Mouse (Mus musculus) lung, adult 18-20 months (tissue): Measurements from ENCODE around the gene Gm28372.

Experiments used
- DNase-seq, 2 experiments: peaks; one replicate each; pipeline ENCODE4 v3.0.0; 2022; ENCODE audit warnings: mixed read lengths in 2 of 2

The Gm28372 gene

GRCm38 (mm10) chr2:130452266-130452665 lies 47.2 kb downstream of the Gm28372 start:
- no peak for DNase-seq

GRCm38 (mm10) chr2:130453421-130453820 lies 48.4 kb downstream of the Gm28372 start:
- no peak for DNase-seq

GRCm38 (mm10) chr2:130454748-130455370 lies 49.8 kb downstream of the Gm28372 start:
- no peak for DNase-seq
